Mouse (Mus musculus) heart, postnatal 0 days (tissue): ENCODE measurements at regions not wholly inside any gene's neighbourhood (a gene's known extent, or its start where the extent isn't known, plus 50 kb on each side); places are given as distances from the start of the nearest gene placed in this dataset.

Experiments
- ATAC-seq: fragments of 200-750 bp; cut with Nextera tagmentation; 2 replicates; pipeline ENCODE4 v1.8.0; 2017; ENCODE audit warnings: low read depth, moderate number of reproducible peaks, moderate library complexity; ENCODE audit not compliant: insufficient read depth
- DNase-seq: peaks from one replicate; pipeline ENCODE4 v3.0.0-alpha.2; 2016; ENCODE audit warnings: low spot score
- H3K27ac ChIP-seq: fragments of 300-500 bp; sonication (generic); 2 replicates; pipeline ENCODE4 v1.5.1; 2014; ENCODE audit warnings: low read depth, mild to moderate bottlenecking
- H3K27me3 ChIP-seq: fragments of 300-500 bp; sonication (generic); 2 replicates; pipeline ENCODE4 v1.6.1; 2014; ENCODE audit warnings: low read length, mixed read lengths; ENCODE audit not compliant: control insufficient read depth, insufficient read depth
- H3K36me3 ChIP-seq: fragments of 300-500 bp; sonication (generic); replicated peaks from 2 replicates; pipeline ENCODE4 v1.6.1; 2014; ENCODE audit warnings: low read length, mixed read lengths; ENCODE audit not compliant: control insufficient read depth, insufficient read depth
- H3K4me1 ChIP-seq: fragments of 300-500 bp; sonication (generic); 2 replicates; pipeline ENCODE4 v1.6.1; 2014; ENCODE audit warnings: antibody characterized with exemption; ENCODE audit not compliant: control insufficient read depth, insufficient read depth
- H3K4me2 ChIP-seq: fragments of 300-500 bp; sonication (generic); 2 replicates; pipeline ENCODE4 v1.6.1; 2014; ENCODE audit warnings: low read depth, mild to moderate bottlenecking, low read length, moderate library complexity
- H3K4me3 ChIP-seq: fragments of 300-500 bp; sonication (generic); 2 replicates; pipeline ENCODE4 v1.5.1; 2014; ENCODE audit warnings: low read depth, low read length
- H3K9ac ChIP-seq: fragments of 300-500 bp; sonication (generic); replicated peaks from 2 replicates; pipeline ENCODE4 v1.6.1; 2014; ENCODE audit warnings: low read depth, low read length, mixed read lengths
- H3K9me3 ChIP-seq: fragments of 300-500 bp; sonication (generic); replicated peaks from 2 replicates; pipeline ENCODE4 v1.6.1; 2016; ENCODE audit warnings: low read length; ENCODE audit not compliant: control insufficient read depth
- CTCF ChIP-seq: IDR thresholded peaks from 2 replicates; pipeline ENCODE4 v1.5.1; 2016; ENCODE audit warnings: antibody characterized with exemption, control low read depth, low read depth
- EP300 ChIP-seq: IDR thresholded peaks from 2 replicates; pipeline ENCODE4 v1.6.1; 2016; ENCODE audit warnings: antibody characterized with exemption, low read depth
- WGBS: fragments of 180-500 bp; shearing (Covaris S2); extraction: QIAGEN DNeasy Blood & Tissue Kit; methylation state at CpG from one replicate; pipeline ENCODE4 v1.1.7; 2014; 5-methylcytosine and 5-hydroxymethylcytosine counted together

GRCm38 (mm10) chr2:95564089-95564488 is 753.9 kb upstream of the Lrrc4c start:
- no peak for ATAC-seq
- no peaks in the 10 kb centered on the region for H3K9me3 ChIP-seq
- H3K4me3 ChIP-seq, result no peak overlapping the region
- no peak overlapping the region for H3K4me2 ChIP-seq
- H3K27ac ChIP-seq, result no peak overlapping the region
- DNase-seq, result no peak
- no peaks in the 10 kb centered on the region for H3K36me3 ChIP-seq
- H3K9ac ChIP-seq, result no peak overlapping the region
- TF ChIP-seq CTCF, result no peak
- TF ChIP-seq EP300, result no peak
- H3K4me1 ChIP-seq, result no peaks in the 10 kb centered on the region
- no peaks in the 10 kb centered on the region for H3K27me3 ChIP-seq
- 78% methylated on average over 2 of the region's 2 CpGs for WGBS

GRCm38 (mm10) chr2:95575882-95576281 is 742.1 kb upstream of the Lrrc4c start:
- no peaks in the 10 kb centered on the region for H3K9me3 ChIP-seq
- no peak for ATAC-seq
- no peak overlapping the region for H3K4me2 ChIP-seq
- no peaks in the 10 kb centered on the region for H3K4me1 ChIP-seq
- DNase-seq, result no peak
- H3K27me3 ChIP-seq, result no peaks in the 10 kb centered on the region
- H3K4me3 ChIP-seq, result no peak overlapping the region
- H3K27ac ChIP-seq, result no peak overlapping the region
- WGBS, result 81% methylated on average over 3 of the region's 3 CpGs
- H3K9ac ChIP-seq, result no peak overlapping the region
- TF ChIP-seq EP300 (no peak), CTCF (no peak)
- H3K36me3 ChIP-seq, result no peaks in the 10 kb centered on the region

DNA sequence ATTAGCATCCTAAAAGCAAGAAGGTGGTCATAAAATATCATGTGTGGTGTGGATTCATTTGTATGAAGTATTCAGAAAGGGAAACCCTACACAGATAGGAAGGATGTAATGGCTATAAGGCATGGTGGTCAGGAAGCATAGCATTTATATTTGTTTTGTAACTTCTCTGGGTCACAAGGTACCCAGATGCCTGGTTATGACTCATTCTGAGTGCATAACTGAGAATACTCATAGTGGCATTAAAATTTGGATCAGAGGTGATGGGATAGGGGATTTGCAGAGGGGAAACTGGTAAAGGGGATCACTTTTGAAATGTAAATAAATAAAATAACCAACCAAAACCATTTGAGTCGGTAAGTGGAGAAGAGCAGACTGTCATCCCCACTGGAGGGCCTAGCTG is 738.8 kb upstream of the Lrrc4c start:
- TF ChIP-seq EP300 (no peak), CTCF (no peak)
- DNase-seq (no peak), ATAC-seq (no peak)
- Histone ChIP-seq H3K4me2 (no peak overlapping the region), H3K9ac (no peak overlapping the region), H3K27me3 (no peaks in the 10 kb centered on the region), H3K4me3 (no peak overlapping the region), H3K4me1 (no peaks in the 10 kb centered on the region), H3K36me3 (no peaks in the 10 kb centered on the region), H3K9me3 (no peaks in the 10 kb centered on the region), H3K27ac (no peak overlapping the region)
- 64% methylated on average over 1 of the region's 1 CpGs for WGBS

DNA sequence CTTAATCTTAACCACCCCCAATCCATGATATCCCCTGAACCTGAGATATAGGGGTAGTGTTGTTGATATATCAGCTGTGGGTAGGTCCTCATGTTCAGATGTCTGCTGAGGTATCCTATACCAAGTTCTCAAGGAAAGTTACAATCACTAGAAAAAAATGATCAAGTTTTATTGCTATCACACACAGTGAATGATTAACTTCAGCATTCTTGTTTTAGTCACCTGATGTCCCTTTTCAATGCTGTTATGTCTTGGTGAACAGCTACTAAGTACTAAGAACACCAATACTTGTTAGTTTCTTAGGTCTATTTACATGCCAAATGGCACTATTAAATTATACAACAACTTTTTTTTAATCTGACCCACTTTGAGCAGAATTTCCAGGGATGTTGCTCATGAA is 732.0 kb upstream of the Lrrc4c start:
- no peak overlapping the region for H3K4me3 ChIP-seq
- H3K9ac ChIP-seq, result no peak overlapping the region
- TF ChIP-seq EP300, result no peak
- TF ChIP-seq CTCF, result no peak
- H3K36me3 ChIP-seq, result no peaks in the 10 kb centered on the region
- H3K27ac ChIP-seq, result no peak overlapping the region
- H3K4me2 ChIP-seq, result no peak overlapping the region
- no peaks in the 10 kb centered on the region for H3K27me3 ChIP-seq
- no peaks in the 10 kb centered on the region for H3K9me3 ChIP-seq
- H3K4me1 ChIP-seq, result no peaks in the 10 kb centered on the region
- no peak for ATAC-seq
- DNase-seq, result no peak

- TF ChIP-seq CTCF, result no peak
- TF ChIP-seq EP300, result no peak
- H3K9me3 ChIP-seq, result no peaks in the 10 kb centered on the region
- WGBS, result 47% methylated on average over 4 of the region's 4 CpGs
- H3K36me3 ChIP-seq, result no peaks in the 10 kb centered on the region
- no peaks in the 10 kb centered on the region for H3K4me1 ChIP-seq
- ATAC-seq, result no peak
- no peak overlapping the region for H3K4me2 ChIP-seq
- no peaks in the 10 kb centered on the region for H3K27me3 ChIP-seq
- H3K9ac ChIP-seq, result no peak overlapping the region
- DNase-seq, result no peak
- H3K4me3 ChIP-seq, result no peak overlapping the region
- H3K27ac ChIP-seq, result no peak overlapping the region
Measured at GRCm38 (mm10) chr2:95587044-95587443, 730.9 kb upstream of the Lrrc4c start.

GRCm38 (mm10) chr2:95613354-95613753 is 704.6 kb upstream of the Lrrc4c start:
- H3K4me3 ChIP-seq, result no peak overlapping the region
- WGBS, result 76% methylated on average over 5 of the region's 5 CpGs
- ATAC-seq, result no peak
- TF ChIP-seq EP300, result no peak
- H3K4me1 ChIP-seq, result no peaks in the 10 kb centered on the region
- no peak overlapping the region for H3K27ac ChIP-seq
- no peaks in the 10 kb centered on the region for H3K36me3 ChIP-seq
- no peak overlapping the region for H3K9ac ChIP-seq
- no peak overlapping the region for H3K4me2 ChIP-seq
- DNase-seq, result no peak
- H3K9me3 ChIP-seq, result no peaks in the 10 kb centered on the region
- H3K27me3 ChIP-seq, result no peaks in the 10 kb centered on the region
